15 mouse cellular contexts compared by ENCODE assay signal in the genomic region with DNA sequence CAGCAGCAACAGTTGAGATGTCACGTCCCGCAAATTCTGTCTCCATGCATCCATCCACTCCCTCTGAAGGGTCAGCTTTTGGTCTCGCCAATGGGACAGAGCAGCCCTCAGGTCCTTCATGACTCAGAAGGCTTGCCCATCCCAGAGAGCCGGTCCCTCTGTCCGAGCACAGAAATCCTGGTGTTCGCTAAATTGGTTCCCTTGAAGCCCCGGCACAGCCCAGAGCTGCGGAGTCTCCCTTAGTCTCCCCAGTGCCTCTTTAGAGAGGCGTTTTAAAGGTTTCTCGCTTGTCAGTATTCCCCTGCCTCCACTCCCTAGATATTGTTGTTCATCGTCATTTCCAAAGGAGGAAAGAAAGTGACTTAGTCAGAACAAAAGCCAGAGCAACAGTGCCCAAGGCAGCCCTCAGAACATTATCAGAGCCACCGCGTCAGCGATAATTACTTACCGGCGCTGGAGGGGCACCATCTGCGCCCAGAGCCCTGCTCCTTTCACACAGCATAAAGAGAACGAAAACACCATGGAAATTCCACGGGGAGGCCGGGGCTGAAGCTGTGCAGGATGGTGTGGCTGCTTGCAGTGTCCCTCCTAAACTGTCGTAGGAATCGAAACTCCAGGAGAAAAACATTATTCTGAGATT. TPM values are rescaled to one million over a fixed set of nuclear protein-coding genes. Genes with fewer than 3 reads are reported as not detected.
DNase-seq lines count a peak whose midpoint lies in the region; ATAC-seq lines count a peak whose summit lies in the region.
"Had no signal": no experiment of that assay in that cellular context is flagged by ENCODE, and none has a peak within 500 bp of the region (broad histone marks: within the 10 kb centered on the region; RNA-seq: fewer than 3 reads in every experiment).

No protein-coding gene starts in this region.

- no peaks in the 10 kb centered on the region for H3K36me3 ChIP-seq in heart, embryonic 10.5 days
- H3K36me3 ChIP-seq in embryonic facial prominence, embryonic 14.5 days (ENCODE audit: control insufficient read depth, insufficient read depth, low read length) = no peaks in the 10 kb centered on the region
- no peaks in the 10 kb centered on the region for H3K36me3 ChIP-seq in hindbrain, embryonic 12.5 days
- H3K36me3 ChIP-seq in midbrain, embryonic 13.5 days = no peaks in the 10 kb centered on the region

- intact Hi-C loops in heart, postnatal 36 days (cut with DNase I) = no loop called here

- no peak overlapping the region for H3K27ac ChIP-seq in heart, embryonic 10.5 days
- no peak overlapping the region for H3K27ac ChIP-seq in embryonic facial prominence, embryonic 14.5 days (replicated peaks; ENCODE audit: low read depth, low read length)
- H3K27ac ChIP-seq in hindbrain, embryonic 12.5 days = peak overlapping the region; percentile 23; the same call in 1 of the 2 replicates
- peak overlapping the region; percentile 61 for H3K27ac ChIP-seq in midbrain, embryonic 13.5 days

- 0 out of 2 replicates have a peak overlapping the region, but pooled peaks have one; percentile 4 for H3K4me3 ChIP-seq in heart, embryonic 10.5 days
- H3K4me3 ChIP-seq in embryonic facial prominence, embryonic 14.5 days (ENCODE audit: low read depth, low read length) = peak overlapping the region; percentile 3; the same call in 1 of the 2 replicates
- H3K4me3 ChIP-seq in hindbrain, embryonic 12.5 days = no peak overlapping the region
- H3K4me3 ChIP-seq in midbrain, embryonic 13.5 days (replicated peaks) = peak overlapping the region; percentile 14; the same call in 1 of the 2 replicates

- WGBS in heart, embryonic 10.5 days = 50% methylated on average over 22 of the region's 22 CpGs
- WGBS in embryonic facial prominence, embryonic 14.5 days = 42% methylated on average over 22 of the region's 22 CpGs
- 39% methylated on average over 22 of the region's 22 CpGs for WGBS in hindbrain, embryonic 12.5 days
- 27% methylated on average over 22 of the region's 22 CpGs for WGBS in midbrain, embryonic 13.5 days

- H3K9me3 ChIP-seq in heart, embryonic 10.5 days = no peaks in the 10 kb centered on the region
- no peaks in the 10 kb centered on the region for H3K9me3 ChIP-seq in embryonic facial prominence, embryonic 14.5 days (ENCODE audit: control insufficient read depth, low read length)
- H3K9me3 ChIP-seq in hindbrain, embryonic 12.5 days (replicated peaks) = no peaks in the 10 kb centered on the region
- no peaks in the 10 kb centered on the region for H3K9me3 ChIP-seq in midbrain, embryonic 13.5 days

- H3K27me3 ChIP-seq in heart, embryonic 10.5 days (ENCODE audit: insufficient read depth, poor library complexity, severe bottlenecking) = 0 out of 2 replicates have a peak, but pooled peaks cover 7% of the 10 kb centered on the region
- H3K27me3 ChIP-seq in embryonic facial prominence, embryonic 14.5 days (replicated peaks; ENCODE audit: control insufficient read depth, insufficient read depth, low read length) = no peaks in the 10 kb centered on the region
- H3K27me3 ChIP-seq in hindbrain, embryonic 12.5 days = no peaks in the 10 kb centered on the region
- no peaks in the 10 kb centered on the region for H3K27me3 ChIP-seq in midbrain, embryonic 13.5 days

- no peak for DNase-seq in heart, embryonic 10.5 days (ENCODE audit: low spot score)
- DNase-seq in heart, postnatal 36 days = no peak
- DNase-seq in embryonic facial prominence, embryonic 14.5 days (ENCODE audit: low spot score) = no peak
- no peak for DNase-seq in ovary, adult 18-20 months (ENCODE audit: low spot score)
- DNase-seq in left cerebral cortex, adult 18-20 months (ENCODE audit: low spot score in 2 of 2) = no peak
- no peak for DNase-seq in adrenal gland, postnatal 14 days
- DNase-seq: cerebellum, adult 9-10 months; kidney, adult 8-10 months had no signal

- H3K9ac ChIP-seq in embryonic facial prominence, embryonic 14.5 days (ENCODE audit: low read depth, low read length) = peak overlapping the region; percentile 30; the same call in 1 of the 2 replicates
- H3K9ac ChIP-seq in hindbrain, embryonic 12.5 days = no peak overlapping the region
- H3K9ac ChIP-seq in midbrain, embryonic 13.5 days (replicated peaks) = peak overlapping the region; percentile 36; the same call in 1 of the 2 replicates

- no peak for ATAC-seq in embryonic facial prominence, embryonic 14.5 days (ENCODE audit: low read depth)
- peak; percentile 80 for ATAC-seq in hindbrain, embryonic 12.5 days (ENCODE audit: low FRiP score)
- ATAC-seq in midbrain, embryonic 13.5 days = peak; percentile 66; the same call in 1 of the 2 replicates

- H3K4me2 ChIP-seq in embryonic facial prominence, embryonic 14.5 days (ENCODE audit: low read depth, low read length) = peak overlapping the region; percentile 38
- H3K4me2 ChIP-seq in hindbrain, embryonic 12.5 days (replicated peaks) = peak overlapping the region; percentile 42
- H3K4me2 ChIP-seq in midbrain, embryonic 13.5 days (replicated peaks) = peak overlapping the region; percentile 43

- 0 out of 2 replicates have a peak, but pooled peaks cover 5% of the 10 kb centered on the region for H3K4me1 ChIP-seq in heart, embryonic 10.5 days
- H3K4me1 ChIP-seq in embryonic facial prominence, embryonic 14.5 days (ENCODE audit: control insufficient read depth, insufficient read depth, low read length) = no peaks in the 10 kb centered on the region
- peaks cover 8% of the 10 kb centered on the region for H3K4me1 ChIP-seq in hindbrain, embryonic 12.5 days
- peaks cover 23% of the 10 kb centered on the region for H3K4me1 ChIP-seq in midbrain, embryonic 13.5 days (replicated peaks)

RNA-seq across cellular contexts. Expression of a gene that starts 45.7 kb away (rescaled TPM):
- not detected in 2 replicates for polyA plus RNA-seq in heart, embryonic 10.5 days (2016; fragmentation: Nextera tagmentation; extraction: Ambion mirVana)
- total RNA-seq in heart, postnatal 36 days (2021) = not detected
- polyA plus RNA-seq in embryonic facial prominence, embryonic 14.5 days (2014; fragmentation: Nextera tagmentation; extraction: Ambion mirVana) = 0.07 TPM in 1 of 2 replicates, not detected in the other
- 0.15 and 0.17 TPM in 2 replicates for polyA plus RNA-seq in hindbrain, embryonic 12.5 days (2016; fragmentation: Nextera tagmentation; extraction: Ambion mirVana)
- 0.14 and 0.27 TPM in 2 replicates for polyA plus RNA-seq in midbrain, embryonic 13.5 days (2015; fragmentation: Nextera tagmentation; extraction: Ambion mirVana)
- total RNA-seq in left cerebral cortex, adult 18-20 months (2021) = not detected
- total RNA-seq in adrenal gland, postnatal 14 days (2021) = not detected in 2 replicates
- total RNA-seq: monocyte, adult 5-6 weeks had no signal
- polyA plus RNA-seq: heart, postnatal 0 days; limb, embryonic 11.5 days; lung, embryonic 16.5 days; thymus, postnatal 0 days had no signal

RNA-seq across cellular contexts. Expression of a gene that starts 56.0 kb away (rescaled TPM):
- polyA plus RNA-seq in heart, embryonic 10.5 days (2016; fragmentation: Nextera tagmentation; extraction: Ambion mirVana) = 0.58 and 1.0 TPM in 2 replicates
- under 1 TPM; 0.14 to 0.19 TPM for total RNA-seq in heart, postnatal 36 days (2021)
- 4.7 and 7.6 TPM in 2 replicates for polyA plus RNA-seq in embryonic facial prominence, embryonic 14.5 days (2014; fragmentation: Nextera tagmentation; extraction: Ambion mirVana)
- 13.3 and 16.5 TPM in 2 replicates for polyA plus RNA-seq in hindbrain, embryonic 12.5 days (2016; fragmentation: Nextera tagmentation; extraction: Ambion mirVana)
- polyA plus RNA-seq in midbrain, embryonic 13.5 days (2015; fragmentation: Nextera tagmentation; extraction: Ambion mirVana) = 10.9 and 14.6 TPM in 2 replicates
- 1 to 10 TPM; 1.7 to 1.8 TPM for total RNA-seq in left cerebral cortex, adult 18-20 months (2021)
- total RNA-seq in adrenal gland, postnatal 14 days (2021) = 0.19 and 0.98 TPM in 2 replicates
- total RNA-seq: monocyte, adult 5-6 weeks had no signal

Comparison
In these comparisons a context has a peak if more than half of its experiments do, and no peak if none do; other contexts are left out.
1. H3K27ac ChIP-seq: peak in hindbrain, embryonic 12.5 days (single experiment) and midbrain, embryonic 13.5 days (single experiment); none in heart, embryonic 10.5 days (single experiment) and embryonic facial prominence, embryonic 14.5 days (single experiment).
2. Peak in every context shown above with its lines, with median percentiles within 50 percentile points of each other: H3K4me2 ChIP-seq.